Mouse (Mus musculus) kidney, adult 2 months (tissue): ENCODE measurements at regions not wholly inside any gene's neighbourhood (a gene's known extent, or its start where the extent isn't known, plus 50 kb on each side); places are given as distances from the start of the nearest gene placed in this dataset.
"Not testable (repeated sequence)": the region's sequence is repeated elsewhere in the genome, so short reads cannot be mapped to it uniquely, and the experiment has no call there.

Source experiments
- DNase-seq: peaks from one replicate; pipeline ENCODE4 v3.0.0; 2021
- H3K27ac ChIP-seq: fragments of 200-500 bp; 2 replicates; pipeline ENCODE4 v1.5.1; 2012; ENCODE audit warnings: low read depth, low read length, control low read depth, inconsistent platforms; ENCODE audit not compliant: insufficient read depth
- H3K27me3 ChIP-seq: fragments of 200-500 bp; replicated peaks from 2 replicates; pipeline ENCODE4 v1.6.1; 2012; ENCODE audit warnings: mild to moderate bottlenecking, moderate library complexity, low read length, inconsistent platforms; ENCODE audit not compliant: control insufficient read depth, insufficient read depth
- H3K36me3 ChIP-seq: fragments of 200-500 bp; 2 replicates; pipeline ENCODE4 v1.6.1; 2012; ENCODE audit warnings: mild to moderate bottlenecking, moderate library complexity, low read length, inconsistent platforms; ENCODE audit not compliant: control insufficient read depth, insufficient read depth
- H3K4me1 ChIP-seq: fragments of 200-500 bp; 2 replicates; pipeline ENCODE4 v1.6.1; 2011; ENCODE audit warnings: low read length; ENCODE audit not compliant: control insufficient read depth, insufficient read depth
- H3K4me3 ChIP-seq: fragments of 200-500 bp; 2 replicates; pipeline ENCODE4 v1.5.1; 2011; ENCODE audit warnings: mild to moderate bottlenecking, low read depth, low read length, control low read depth; ENCODE audit not compliant: insufficient read depth
- CTCF ChIP-seq: fragments of 200-500 bp; conservative IDR thresholded peaks from 2 replicates; pipeline ENCODE4 v1.5.1; 2011; ENCODE audit warnings: low read depth, mild to moderate bottlenecking, control low read depth, low read length, moderate library complexity, mixed read lengths; ENCODE audit not compliant: insufficient read depth, insufficient read length
- POLR2A ChIP-seq: fragments of 200-500 bp; IDR thresholded peaks from one replicate; pipeline ENCODE4 v1.6.1; 2011; ENCODE audit warnings: low read depth, low read length, control low read depth
- WGBS: fragments of 180-500 bp; shearing (Covaris S2); methylation state at CpG from one replicate; pipeline ENCODE4 v1.1.7; 2018; 5-methylcytosine and 5-hydroxymethylcytosine counted together

DNA sequence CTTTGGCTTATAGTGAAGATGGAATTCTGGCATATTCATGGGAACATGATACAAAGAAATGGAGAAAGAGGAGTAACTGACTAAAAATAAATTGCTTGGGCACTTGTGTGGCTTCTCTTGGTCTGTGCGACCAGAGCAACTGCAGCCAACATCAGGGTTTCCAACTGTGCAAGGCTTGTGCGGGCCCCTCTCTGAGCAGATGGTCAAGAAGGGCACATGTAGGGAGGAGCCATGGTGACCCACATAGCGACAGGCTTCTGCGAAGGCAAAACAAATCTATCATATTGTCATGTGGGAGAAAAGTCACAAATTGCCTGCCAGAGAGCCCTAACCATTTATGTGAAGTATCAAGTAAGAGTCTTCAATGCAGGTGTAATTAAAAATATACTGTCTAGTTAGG is 321.6 kb downstream of the Grxcr1 start:
- no peaks in the 10 kb centered on the region for H3K27me3 ChIP-seq
- no peak for TF ChIP-seq POLR2A
- WGBS: 59% methylated on average over 4 of the region's 4 CpGs
- H3K4me1 ChIP-seq: no peaks in the 10 kb centered on the region
- no peaks in the 10 kb centered on the region for H3K36me3 ChIP-seq
- no peak overlapping the region for H3K27ac ChIP-seq
- no peak for DNase-seq
- H3K4me3 ChIP-seq: no peak overlapping the region

DNA sequence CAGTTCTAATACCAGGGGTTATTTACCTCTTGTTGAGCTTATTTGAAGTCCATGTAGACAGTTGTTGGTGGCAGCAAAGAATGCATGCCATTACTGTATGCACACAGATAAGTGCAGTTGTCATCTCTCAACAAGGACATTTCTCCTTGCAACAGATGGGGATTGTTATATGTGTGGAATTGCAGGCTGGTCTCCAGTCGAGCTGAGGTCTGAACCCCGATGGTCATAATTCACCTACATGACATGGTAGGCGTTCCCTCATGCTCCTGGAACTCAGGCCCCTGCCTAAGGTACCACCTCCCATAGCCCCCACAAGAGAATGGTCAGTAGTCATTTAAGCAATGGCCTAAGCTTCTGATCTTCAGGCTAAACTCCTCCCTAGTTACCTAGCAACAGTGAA is 322.2 kb downstream of the Grxcr1 start:
- H3K27me3 ChIP-seq, H3K4me1 ChIP-seq, DNase-seq, H3K36me3 ChIP-seq, H3K4me3 ChIP-seq, H3K27ac ChIP-seq: not testable (repeated sequence)
- 61% methylated on average over 3 of the region's 3 CpGs for WGBS

DNA sequence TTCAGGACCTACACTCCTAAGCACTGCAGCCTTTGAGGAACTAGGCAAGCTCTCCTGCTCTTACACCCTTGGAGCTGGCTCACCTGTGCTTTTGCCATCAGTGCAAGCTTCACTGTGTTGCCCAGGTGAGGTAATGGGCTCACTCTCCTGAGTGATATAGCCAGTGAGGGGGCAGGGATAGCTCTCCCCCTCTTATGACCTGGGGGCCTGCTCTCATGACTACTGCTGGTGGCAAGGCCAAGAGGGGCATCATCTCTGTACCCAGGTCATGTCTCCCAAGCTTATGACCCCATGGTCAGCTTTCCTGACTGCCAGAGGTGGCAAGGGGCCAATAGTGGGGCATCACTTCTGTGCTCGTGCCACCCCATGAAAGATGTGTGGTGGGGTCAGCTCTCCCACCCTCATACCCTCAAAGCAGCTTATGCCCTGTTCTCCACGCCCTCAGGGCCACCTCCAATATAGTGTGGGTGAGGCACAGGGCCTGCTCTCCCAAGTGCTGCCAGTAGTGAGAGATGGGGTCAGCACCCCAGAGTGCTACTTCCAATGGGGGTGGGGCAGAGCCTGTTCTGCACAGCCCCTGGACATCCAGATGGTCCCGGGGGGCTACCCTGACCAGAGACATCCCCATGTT is 330.1 kb downstream of the Grxcr1 start:
- no peak overlapping the region for H3K4me3 ChIP-seq
- no peak overlapping the region for H3K27ac ChIP-seq
- no peak for DNase-seq
- TF ChIP-seq POLR2A: no peak
- TF ChIP-seq CTCF: no peak
- 80% methylated on average over 3 of the region's 3 CpGs for WGBS
- no peaks in the 10 kb centered on the region for H3K36me3 ChIP-seq
- H3K4me1 ChIP-seq: no peaks in the 10 kb centered on the region
- no peaks in the 10 kb centered on the region for H3K27me3 ChIP-seq

DNA sequence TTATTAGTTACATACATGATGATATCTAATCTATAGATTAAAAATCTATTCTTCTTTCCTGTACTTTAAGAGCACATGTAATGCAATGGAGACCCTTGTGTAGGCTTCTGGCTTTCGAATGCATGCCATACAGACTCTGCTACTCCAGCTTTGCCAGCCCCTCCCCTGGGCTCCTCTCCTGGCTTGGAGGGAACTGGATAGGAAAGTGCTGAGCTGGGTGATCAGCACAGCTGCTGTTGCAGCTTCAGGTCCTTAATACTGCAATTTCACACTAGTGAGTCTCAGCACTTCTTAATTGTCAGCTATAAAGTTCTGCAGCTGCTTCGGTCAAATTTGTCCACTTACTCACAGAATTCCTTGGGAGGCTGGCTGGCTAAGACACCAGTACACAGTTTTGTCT is 341.4 kb downstream of the Grxcr1 start:
- no peaks in the 10 kb centered on the region for H3K36me3 ChIP-seq
- no peaks in the 10 kb centered on the region for H3K4me1 ChIP-seq
- H3K4me3 ChIP-seq: no peak overlapping the region
- DNase-seq: no peak
- 59% methylated on average over 2 of the region's 2 CpGs for WGBS
- H3K27me3 ChIP-seq: no peaks in the 10 kb centered on the region
- H3K27ac ChIP-seq: no peak overlapping the region
- no peak for TF ChIP-seq POLR2A
- no peak for TF ChIP-seq CTCF
